Mouse (Mus musculus): ENCODE results near the gene Tmem256.

Gene Tmem256

GRCm38 (mm10) chr11:69815155-69815554 is 23.2 kb upstream of the Tmem256 start, which contains the start of gene Gm39566:
Gene Gm39566, minus strand, starts transcription at chr11:69815298.
- no peak for DNase-seq (ENCODE audit: low read depth, low spot score)

- DNase-seq (ENCODE audit: low read depth, low spot score): no peak
Measured at GRCm38 (mm10) chr11:69816520-69816919, 21.8 kb upstream of the Tmem256 start.

- DNase-seq (ENCODE audit: low read depth, low spot score): no peak
Measured at GRCm38 (mm10) chr11:69818365-69818764, 19.9 kb upstream of the Tmem256 start, which contains the start of gene Spem2. Gene Spem2, minus strand, starts transcription at chr11:69818465.

GRCm38 (mm10) chr11:69818871-69819270 is 19.4 kb upstream of the Tmem256 start:
- no peak for DNase-seq (ENCODE audit: low read depth, low spot score)

GRCm38 (mm10) chr11:69822080-69822479 is 16.2 kb upstream of the Tmem256 start, which contains the start of gene Spem1:
Gene Spem1, minus strand, starts transcription at chr11:69822180.
- DNase-seq (ENCODE audit: low read depth, low spot score): no peak

GRCm38 (mm10) chr11:69823456-69823855 is 14.9 kb upstream of the Tmem256 start:
- no peak for DNase-seq (ENCODE audit: low read depth, low spot score)

- DNase-seq (ENCODE audit: low read depth, low spot score): no peak
Measured at GRCm38 (mm10) chr11:69828832-69829231, 9.5 kb upstream of the Tmem256 start.

- DNase-seq (ENCODE audit: low read depth, low spot score): no peak
Measured at GRCm38 (mm10) chr11:69833554-69833953, 4.8 kb upstream of the Tmem256 start.

- DNase-seq (ENCODE audit: low read depth, low spot score): no peak
Measured at GRCm38 (mm10) chr11:69834001-69834549, 4.2 kb upstream of the Tmem256 start.

- no peak for DNase-seq (ENCODE audit: low read depth, low spot score)
Measured at GRCm38 (mm10) chr11:69835326-69835965, 2.9 kb upstream of the Tmem256 start.

- no peak for DNase-seq (ENCODE audit: low read depth, low spot score)
Measured at GRCm38 (mm10) chr11:69835966-69836335, 2.4 kb upstream of the Tmem256 start.

- no peak for DNase-seq (ENCODE audit: low read depth, low spot score)
Measured at GRCm38 (mm10) chr11:69836703-69837576, 1.4 kb upstream of the Tmem256 start.

GRCm38 (mm10) chr11:69837604-69837951 is 736 bp upstream of the Tmem256 start, which contains the start of gene Nlgn2:
Gene Nlgn2, minus strand, starts transcription at chr11:69837784.
- DNase-seq (ENCODE audit: low read depth, low spot score): no peak

- DNase-seq (ENCODE audit: low read depth, low spot score): no peak
Measured at GRCm38 (mm10) chr11:69838714-69839104, 395 bp downstream of the Tmem256 start.

- DNase-seq (ENCODE audit: low read depth, low spot score): peak; percentile 79
Measured at GRCm38 (mm10) chr11:69846198-69846680, 7.9 kb downstream of the Tmem256 start, which contains the start of gene Plscr3. Gene Plscr3, plus strand, starts transcription at chr11:69846376.

- DNase-seq (ENCODE audit: low read depth, low spot score): no peak
Measured at GRCm38 (mm10) chr11:69846738-69847688, 8.7 kb downstream of the Tmem256 start.

- DNase-seq (ENCODE audit: low read depth, low spot score): no peak
Measured at GRCm38 (mm10) chr11:69848021-69848420, 9.7 kb downstream of the Tmem256 start.

- DNase-seq (ENCODE audit: low read depth, low spot score): no peak
Measured at GRCm38 (mm10) chr11:69849128-69849527, 10.8 kb downstream of the Tmem256 start.

GRCm38 (mm10) chr11:69849884-69850283 is 11.6 kb downstream of the Tmem256 start:
- no peak for DNase-seq (ENCODE audit: low read depth, low spot score)

GRCm38 (mm10) chr11:69850754-69851153 is 12.4 kb downstream of the Tmem256 start:
- no peak for DNase-seq (ENCODE audit: low read depth, low spot score)

- no peak for DNase-seq (ENCODE audit: low read depth, low spot score)
Measured at GRCm38 (mm10) chr11:69853994-69854393, 15.7 kb downstream of the Tmem256 start.

Measured in skeletal muscle tissue, adult 2 months (tissue).